Mouse (Mus musculus) T-helper 17 cell (primary cell): ENCODE data around the gene Kcnk2.

Experiments
- in situ Hi-C, 2 experiments: fragments of 300-600 bp; cut with MboI, MseI; formaldehyde crosslinking; loops; 1 replicate in 1 of 2; 2 replicates in 1 of 2; pipeline ENCODE4 v1.15.1; 2025; ENCODE audit warnings: high pct_unique_total_duplicates in 2 of 2

Kcnk2 gene

GRCm38 (mm10) chr1:189219051-189219450 lies 183.0 kb downstream of the Kcnk2 start:
- in situ Hi-C loops = no loop called here

DNA sequence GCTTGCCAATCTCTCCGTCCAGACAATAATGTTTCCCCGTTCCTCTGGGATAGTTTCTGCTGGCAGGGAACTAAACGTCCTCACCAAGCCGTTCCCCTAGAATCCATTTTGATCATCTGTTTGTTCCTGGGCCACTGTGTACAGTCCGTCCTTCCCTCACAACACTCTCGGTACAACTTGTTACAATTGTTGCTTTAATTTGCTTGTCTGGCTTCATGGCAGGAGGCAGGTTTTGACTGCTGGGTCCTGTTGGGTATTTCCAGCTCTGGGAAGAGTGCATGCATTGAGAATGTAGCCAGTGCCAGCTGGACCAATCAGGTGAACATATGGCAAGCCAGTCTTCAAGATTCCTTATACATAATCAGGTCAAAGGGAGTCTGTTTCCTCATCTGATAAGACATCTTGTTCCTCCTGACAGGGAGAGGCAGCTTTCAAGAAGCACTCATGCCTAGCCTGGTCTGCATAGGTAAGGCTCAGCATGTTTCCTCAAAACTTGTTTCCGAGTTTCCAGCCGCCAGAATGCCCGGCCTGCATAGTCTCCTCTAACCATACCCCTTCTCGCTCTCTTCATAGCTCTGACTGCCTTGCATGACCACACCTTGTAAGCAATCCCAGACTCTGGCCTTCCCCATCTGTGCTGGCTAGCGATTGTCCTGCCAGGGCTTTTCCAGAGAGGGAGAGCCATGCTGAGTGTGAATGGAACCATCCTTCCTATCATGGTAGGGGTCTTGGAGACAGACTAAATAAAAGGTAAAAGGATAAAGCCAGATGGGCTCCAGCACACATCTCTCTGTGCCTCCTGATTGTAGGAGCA lies 184.1 kb downstream of the Kcnk2 start:
- in situ Hi-C loops = no loop called here

DNA sequence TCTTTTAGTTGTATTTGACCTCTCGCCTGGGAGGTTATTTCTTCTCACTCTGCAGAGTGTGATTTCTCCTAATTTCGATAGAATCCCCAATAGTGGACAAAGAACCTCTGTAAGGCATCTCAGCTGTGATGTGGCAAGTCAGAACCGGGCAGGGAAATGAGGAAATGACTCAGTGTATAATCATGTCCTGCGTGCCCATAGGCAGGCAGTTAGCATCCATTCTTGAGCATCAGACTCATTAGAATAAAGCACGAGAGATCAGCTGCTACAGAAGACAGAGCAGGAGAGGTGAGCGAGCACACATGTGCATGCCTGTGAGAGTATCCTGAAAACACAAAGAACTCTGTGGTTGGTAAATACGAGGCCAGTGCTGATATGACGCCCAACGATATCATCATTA lies 186.9 kb downstream of the Kcnk2 start:
- in situ Hi-C loops = no loop called here

GRCm38 (mm10) chr1:189214477-189214876 lies 187.6 kb downstream of the Kcnk2 start:
- in situ Hi-C loops = no loop called here

DNA sequence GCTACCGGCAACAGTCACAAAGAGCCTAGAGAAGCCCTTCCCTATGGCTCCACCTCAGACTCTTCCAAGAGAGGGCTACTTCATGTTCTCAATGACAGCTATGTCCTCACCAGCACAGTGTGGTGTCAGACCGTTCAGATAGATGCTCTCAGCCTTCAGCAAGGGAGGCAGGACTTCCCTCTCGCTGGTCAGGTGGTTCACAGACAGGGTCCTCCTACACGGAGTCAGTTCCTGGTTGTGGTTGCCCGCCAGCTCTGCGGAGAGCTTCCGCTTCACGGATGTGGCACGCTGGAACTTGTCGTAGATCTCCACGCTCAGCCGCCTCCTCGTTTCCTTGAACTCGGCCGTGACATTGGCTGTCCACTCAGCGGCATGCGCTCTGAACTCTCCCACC lies 192.4 kb downstream of the Kcnk2 start:
- in situ Hi-C loops = no loop called here

DNA sequence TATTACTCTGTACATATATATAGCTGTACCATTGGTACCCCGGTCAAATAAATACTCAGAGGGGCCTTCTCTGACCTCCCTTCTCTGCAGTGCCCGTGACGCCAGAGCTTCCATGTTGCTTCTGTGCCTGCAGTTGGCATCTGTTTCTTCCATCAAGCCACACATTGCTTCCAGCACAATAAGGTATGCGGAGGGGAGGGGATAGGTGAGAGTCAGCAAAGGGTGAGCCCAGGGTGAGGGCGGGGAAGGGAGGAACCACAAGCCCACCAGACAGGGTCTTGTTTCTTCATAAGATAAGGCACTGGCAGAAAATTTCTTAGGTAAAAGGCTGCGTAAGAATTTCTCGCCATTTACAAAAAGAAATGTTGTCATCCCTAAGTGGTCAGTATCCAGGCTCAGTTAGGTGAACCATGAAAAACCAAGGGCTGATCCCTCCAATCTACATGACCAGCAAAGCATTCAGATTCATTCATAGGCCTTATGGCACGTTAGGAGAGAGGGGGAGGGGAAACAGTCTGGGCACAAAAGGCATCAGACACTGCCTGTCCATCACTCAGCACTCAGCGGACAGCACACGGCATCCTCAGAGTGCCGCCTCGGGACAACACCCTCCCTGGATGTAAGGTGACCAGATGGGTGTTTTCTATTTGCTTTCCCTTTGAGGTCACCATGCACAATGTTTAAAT lies 192.9 kb downstream of the Kcnk2 start:
- in situ Hi-C loops = no loop called here

DNA sequence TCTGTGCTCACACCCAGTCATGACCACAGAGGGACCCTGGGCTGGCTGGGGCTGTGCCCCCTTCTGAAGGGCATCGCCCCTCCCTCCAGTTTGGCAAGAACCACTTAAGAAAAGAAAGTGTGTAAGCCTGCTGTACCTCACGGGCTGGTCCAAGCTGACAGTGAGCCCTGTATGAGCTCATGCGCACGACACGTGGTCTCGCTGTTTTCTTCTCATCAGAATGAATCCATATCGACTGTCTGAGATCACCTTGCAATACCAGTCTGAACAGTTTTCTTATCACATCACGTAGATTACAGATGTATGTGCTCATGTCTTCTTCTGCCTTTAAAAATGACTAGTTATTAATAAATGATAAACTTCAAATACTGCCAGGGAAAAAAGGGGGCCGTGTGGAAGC lies 193.5 kb downstream of the Kcnk2 start:
- in situ Hi-C loops = no loop called here

DNA sequence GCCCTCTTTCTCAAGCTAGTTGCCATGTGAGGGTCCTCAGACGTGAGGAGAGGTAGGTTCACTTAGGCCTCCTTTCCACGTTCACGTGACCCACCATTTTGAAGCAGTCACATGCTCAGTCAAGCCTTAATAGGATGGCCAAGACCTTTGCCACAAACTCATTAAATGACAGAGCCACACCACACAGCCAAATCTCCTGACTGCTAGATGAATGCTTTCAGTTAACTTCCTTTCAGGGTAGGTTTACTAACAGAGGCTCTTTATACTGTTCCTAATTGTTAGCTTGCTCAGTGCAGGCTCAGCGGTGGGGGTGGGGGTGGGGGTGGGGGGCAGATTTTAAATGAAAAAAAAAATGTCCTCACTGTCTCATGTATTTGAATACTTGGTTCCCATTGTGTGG lies 206.3 kb downstream of the Kcnk2 start:
- in situ Hi-C loops = loop anchor here in 1 of 2 experiments (10.0 to 25.0 kb wide), 2 partner anchors 299 to 758 kb away; no protein-coding TSS in a partner anchor

DNA sequence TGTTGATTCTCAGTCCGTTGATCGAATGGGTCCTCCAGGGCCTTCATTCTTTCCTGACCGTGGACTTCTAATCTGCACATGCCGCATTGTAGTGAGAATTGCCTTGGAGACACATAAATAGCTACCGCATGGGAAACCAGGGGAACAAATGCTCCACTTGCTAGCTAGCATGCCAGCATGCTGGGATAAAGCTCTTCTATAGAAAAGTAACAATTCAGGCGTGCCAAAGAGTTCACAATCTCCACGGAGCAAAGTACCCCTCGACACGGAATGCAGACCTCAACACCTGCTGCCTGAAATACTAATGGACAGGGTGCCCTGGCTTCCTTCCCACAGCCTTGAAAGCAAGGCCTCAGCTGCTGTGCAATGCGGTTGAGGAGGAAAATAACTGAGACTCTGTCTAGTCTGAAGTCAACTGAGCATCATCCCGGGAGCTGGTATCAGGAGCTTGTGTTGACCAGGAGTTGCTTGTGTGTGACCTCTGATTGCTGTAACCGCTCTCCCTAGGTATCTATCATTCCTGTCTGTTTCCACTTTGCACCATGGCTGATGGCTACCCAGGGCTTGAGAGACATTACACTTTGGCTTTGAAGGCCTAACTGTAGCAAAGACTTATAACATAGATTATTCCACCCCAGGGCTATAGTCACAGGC lies 214.2 kb downstream of the Kcnk2 start:
- in situ Hi-C loops = loop anchor here in 1 of 2 experiments (25.0 kb wide), 1 partner anchor 751 kb away; no protein-coding TSS in a partner anchor

GRCm38 (mm10) chr1:189185206-189185750 lies 216.8 kb downstream of the Kcnk2 start:
- in situ Hi-C loops = loop anchor here in 1 of 2 experiments (25.0 kb wide), 1 partner anchor 748 kb away; no protein-coding TSS in a partner anchor

- in situ Hi-C loops = loop anchor here in 1 of 2 experiments (25.0 kb wide), 1 partner anchor 740 kb away; no protein-coding TSS in a partner anchor
Measured at GRCm38 (mm10) chr1:189177746-189178145, 224.3 kb downstream of the Kcnk2 start.

DNA sequence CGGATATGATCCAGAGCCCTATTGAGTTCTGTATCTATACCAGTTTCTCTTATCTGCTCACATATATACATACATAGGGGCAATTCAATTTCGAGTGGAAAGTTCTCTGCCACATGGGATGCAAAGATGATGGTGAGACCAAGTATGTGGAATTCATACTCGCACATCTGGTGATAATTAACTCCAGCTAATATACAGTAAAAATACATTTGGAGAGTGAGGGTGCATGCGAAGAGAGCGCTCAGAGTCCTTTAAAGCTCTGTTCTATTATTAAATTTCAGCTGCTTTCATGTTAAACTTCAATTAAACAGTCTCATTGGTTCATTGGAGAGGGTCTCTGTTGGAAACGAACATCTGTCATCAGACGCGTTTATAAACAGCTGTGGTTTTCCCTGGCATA lies 228.6 kb downstream of the Kcnk2 start:
- in situ Hi-C loops = no loop called here

GRCm38 (mm10) chr1:189171138-189171537 lies 230.9 kb downstream of the Kcnk2 start:
- in situ Hi-C loops = no loop called here

GRCm38 (mm10) chr1:189165756-189166155 lies 236.3 kb downstream of the Kcnk2 start:
- in situ Hi-C loops = no loop called here

DNA sequence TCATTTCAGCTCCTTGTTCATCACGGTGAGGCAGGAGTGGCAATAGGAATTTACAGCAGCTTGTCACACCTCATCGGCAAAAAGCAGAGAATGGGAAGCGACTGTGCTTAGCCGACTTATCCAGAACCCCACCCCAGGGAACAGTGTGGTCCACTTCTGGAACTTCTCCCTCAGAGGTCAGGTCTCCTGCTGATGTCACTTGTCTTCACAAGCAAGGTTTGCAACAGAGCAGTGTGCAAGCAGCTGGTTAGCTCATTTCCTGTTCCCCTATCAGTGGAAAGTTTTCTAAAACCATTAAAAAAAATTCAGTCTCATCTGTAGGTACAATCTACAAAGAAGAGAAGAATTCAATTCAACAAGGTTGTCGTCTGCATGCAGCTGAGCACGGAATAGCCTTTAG lies 236.9 kb downstream of the Kcnk2 start:
- in situ Hi-C loops = no loop called here

- in situ Hi-C loops = no loop called here
Measured at GRCm38 (mm10) chr1:189164721-189165120, 237.4 kb downstream of the Kcnk2 start.

DNA sequence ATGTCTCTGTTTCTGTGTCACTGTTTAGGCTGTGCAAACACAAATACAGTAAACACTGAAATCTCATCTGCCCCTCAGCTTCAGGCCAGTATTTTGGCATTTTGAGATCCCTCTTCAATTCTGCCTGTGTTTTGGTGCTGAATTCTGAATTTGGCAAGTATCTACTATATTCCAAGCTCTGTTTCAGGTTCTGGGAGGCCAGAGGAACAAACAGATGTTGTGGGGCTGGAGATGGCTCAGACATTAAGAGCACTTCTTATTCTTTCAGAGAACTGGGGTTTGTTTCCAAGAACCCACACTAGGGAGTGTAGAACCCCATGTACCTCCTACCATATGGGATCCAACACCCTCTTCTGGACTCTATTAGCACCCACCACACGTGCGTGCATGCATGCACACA lies 237.8 kb downstream of the Kcnk2 start:
- in situ Hi-C loops = no loop called here
